Mouse (Mus musculus) left cerebral cortex, adult 8-10 months (tissue): Measurements from ENCODE around the gene Gm11273. TPM values are rescaled to one million over a fixed set of nuclear protein-coding genes. Genes with fewer than 3 reads are reported as not detected.

Experiments used
- total RNA-seq, 4 experiments: library from RNA; stranded (reverse); gene quantifications; 2 replicates each; pipeline ENCODE4 v1.2.4; 2022

Gm11273 gene
- total RNA-seq, 4 experiments from 2014 or later: 39.0 to 60.7 (median 52.2) TPM

Other genes starting within 250 kb of the Gm11273 start
- gene Gpx5, start 208.7 kb downstream of the Gm11273 start, total RNA-seq: not detected
- gene Gpx6, start 189.3 kb downstream of the Gm11273 start, total RNA-seq: 1 to 10 TPM in 1 of 4 experiments, under 1 TPM in 3; 0.28 to 1.4 (median 0.59) TPM
- gene Olfr1367, start 154.5 kb downstream of the Gm11273 start, total RNA-seq: not detected
- gene Zscan12, start 138.6 kb downstream of the Gm11273 start, total RNA-seq: 1 to 10 TPM; 6.7 to 8.8 (median 7.8) TPM
- 10 to 100 TPM; 31.7 to 41.8 (median 35.8) TPM for gene Zkscan3, start 98.7 kb downstream of the Gm11273 start, total RNA-seq
- 1 to 10 TPM; 1.4 to 1.9 (median 1.6) TPM for gene Pgbd1, start 60.4 kb downstream of the Gm11273 start, total RNA-seq
- 10 to 100 TPM; 52.1 to 59.4 (median 55.5) TPM for gene Zscan26, start 47.7 kb downstream of the Gm11273 start, total RNA-seq
- gene Nkapl, start 32.9 kb downstream of the Gm11273 start, total RNA-seq: 1 to 10 TPM in 2 of 4 experiments, under 1 TPM in 2; 0.59 to 1.5 (median 0.84) TPM
- 1 to 10 TPM; 5.1 to 6.2 (median 5.8) TPM for gene Zkscan4, start 22.5 kb downstream of the Gm11273 start, total RNA-seq
- gene Gm10065, start 22.0 kb downstream of the Gm11273 start, total RNA-seq: not detected
- gene AK157302, start 6.2 kb downstream of the Gm11273 start, total RNA-seq: 10 to 100 TPM; 15.4 to 22.7 (median 19.3) TPM
- 10 to 100 TPM; 16.2 to 16.5 (median 16.3) TPM for gene Zkscan8, start 29.7 kb upstream of the Gm11273 start, total RNA-seq
- gene Olfr1366, start 41.4 kb upstream of the Gm11273 start, total RNA-seq: not detected
- not detected for gene Olfr1535, start 58.5 kb upstream of the Gm11273 start, total RNA-seq
- gene Olfr1364, start 80.3 kb upstream of the Gm11273 start, total RNA-seq: not detected
- not detected for gene Olfr1362, start 112.6 kb upstream of the Gm11273 start, total RNA-seq
- gene Olfr11, start 141.1 kb upstream of the Gm11273 start, total RNA-seq: not detected
- gene Olfr1361, start 162.0 kb upstream of the Gm11273 start, total RNA-seq: not detected
- not detected for gene Olfr1360, start 176.0 kb upstream of the Gm11273 start, total RNA-seq
- gene Olfr1359, start 196.7 kb upstream of the Gm11273 start, total RNA-seq: not detected
- 10 to 100 TPM; 16.0 to 30.4 (median 22.3) TPM for gene Hist1h2bl, start 214.7 kb upstream of the Gm11273 start, total RNA-seq
- gene Hist1h2ai, start 215.0 kb upstream of the Gm11273 start, total RNA-seq: 10 to 100 TPM in 3 of 4 experiments, not detected in 1; 16.4 to 24.8 (median 22.3) TPM
- 10 to 100 TPM; 40.8 to 60.6 (median 44.2) TPM for gene Hist1h3h, start 216.2 kb upstream of the Gm11273 start, total RNA-seq
- gene Hist1h2bm, start 220.6 kb upstream of the Gm11273 start, total RNA-seq: 1 to 10 TPM; 2.5 to 5.9 (median 4.5) TPM
- 10 to 100 TPM; 18.4 to 23.9 (median 19.2) TPM for gene Hist1h4j, start 233.6 kb upstream of the Gm11273 start, total RNA-seq
- 100 to 1,000 TPM; 294 to 349 (median 343) TPM for gene Hist1h4k, start 249.1 kb upstream of the Gm11273 start, total RNA-seq